Mouse (Mus musculus): ENCODE results near the gene Lin28b. TPM values are rescaled to one million over a fixed set of nuclear protein-coding genes. Genes with fewer than 3 reads are reported as not detected.

The Lin28b gene
- polyA plus RNA-seq, 1 experiment from 2014 or later = 54.2 TPM

GRCm38 (mm10) chr10:45469027-45469996, 16.9 kb downstream of the Lin28b start:
- DNase-seq (ENCODE audit: extremely low spot score, low spot score) = peak; percentile 53
- H3K27me3 ChIP-seq (ENCODE audit: poor library complexity, severe bottlenecking) = no peaks in the 10 kb centered on the region
- H3K4me3 ChIP-seq = peak overlapping the region; percentile 67
- H3K36me3 ChIP-seq (replicated peaks) = peaks cover 8% of the 10 kb centered on the region
- peaks cover 68% of the 10 kb centered on the region for H3K4me1 ChIP-seq
- peak overlapping the region; percentile 96 for H3K27ac ChIP-seq
- H3K9me3 ChIP-seq = no peaks in the 10 kb centered on the region
- 1% methylated on average over 21 of the region's 21 CpGs for WGBS

DNA sequence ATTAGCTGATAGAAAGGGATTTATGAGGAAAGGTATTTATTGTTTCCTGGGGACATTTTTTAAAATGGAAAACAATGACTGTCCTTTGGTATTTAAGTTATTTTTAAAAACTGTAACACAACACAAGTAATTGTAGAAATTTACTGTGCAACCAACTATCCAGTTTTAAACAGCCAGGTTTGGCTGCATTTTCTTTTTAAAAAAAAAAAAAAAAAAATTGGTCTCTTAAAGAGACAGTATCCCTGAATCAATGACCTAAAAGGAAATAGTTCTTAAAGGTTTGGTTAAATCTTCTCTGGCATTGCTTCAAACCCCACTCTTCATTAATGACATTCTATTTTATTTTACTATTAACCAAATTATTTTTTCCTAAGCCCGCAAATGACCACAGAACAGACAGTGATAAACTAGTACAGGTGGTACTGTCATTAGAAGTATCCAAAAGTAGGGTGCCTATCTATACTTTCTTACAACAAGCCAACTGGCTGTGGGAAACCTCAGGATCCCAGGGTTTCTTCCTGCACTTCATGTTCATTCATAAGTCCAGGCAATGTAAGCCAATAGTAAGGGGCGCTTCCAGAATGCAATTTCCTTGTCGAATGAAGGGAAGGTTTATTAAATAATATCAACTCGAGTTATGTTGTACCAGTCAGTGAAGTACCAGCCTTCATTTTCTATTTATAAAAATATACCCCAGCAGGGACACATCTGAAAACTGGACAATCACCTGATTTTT, 17.8 kb downstream of the Lin28b start:
- DNase-seq (ENCODE audit: extremely low spot score, low spot score) = no peak
- peak overlapping the region; percentile 96 for H3K27ac ChIP-seq
- peak overlapping the region; percentile 67 for H3K4me3 ChIP-seq
- no peaks in the 10 kb centered on the region for H3K9me3 ChIP-seq
- peaks cover 14% of the 10 kb centered on the region for H3K36me3 ChIP-seq (replicated peaks)
- peaks cover 62% of the 10 kb centered on the region for H3K4me1 ChIP-seq
- WGBS = 47% methylated on average over 4 of the region's 4 CpGs
- no peaks in the 10 kb centered on the region for H3K27me3 ChIP-seq (ENCODE audit: poor library complexity, severe bottlenecking)

DNA sequence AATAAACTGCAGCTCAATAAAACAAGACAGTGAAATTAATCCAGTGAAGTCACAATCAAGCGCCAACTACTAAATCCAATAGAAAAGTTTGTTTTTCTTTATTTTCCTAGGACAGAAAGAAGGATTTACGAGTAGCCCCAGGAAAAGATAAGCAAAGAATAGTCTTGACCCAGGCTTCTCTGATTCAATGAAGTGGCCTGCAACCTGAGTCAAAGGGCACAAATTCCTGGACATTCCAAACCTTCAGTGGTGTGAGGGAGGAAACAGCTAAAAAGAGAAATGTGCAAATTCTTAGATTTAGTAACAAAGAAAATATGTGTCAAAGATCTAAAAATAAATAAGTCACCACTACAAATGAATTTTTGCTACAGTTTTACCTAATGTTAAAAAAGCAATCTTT, 27.6 kb downstream of the Lin28b start:
- H3K27ac ChIP-seq = no peak overlapping the region
- no peak overlapping the region for H3K4me3 ChIP-seq
- no peak for DNase-seq (ENCODE audit: extremely low spot score, low spot score)
- H3K4me1 ChIP-seq = peaks cover 43% of the 10 kb centered on the region
- 9% methylated on average over 2 of the region's 2 CpGs for WGBS
- H3K9me3 ChIP-seq = no peaks in the 10 kb centered on the region
- H3K27me3 ChIP-seq (ENCODE audit: poor library complexity, severe bottlenecking) = no peaks in the 10 kb centered on the region
- H3K36me3 ChIP-seq (replicated peaks) = peaks cover 12% of the 10 kb centered on the region

GRCm38 (mm10) chr10:45458074-45458473, 28.1 kb downstream of the Lin28b start:
- Histone ChIP-seq H3K4me3 (no peak overlapping the region), H3K27ac (no peak overlapping the region), H3K4me1 (peaks cover 43% of the 10 kb centered on the region), H3K27me3 (ENCODE audit: poor library complexity, severe bottlenecking) (no peaks in the 10 kb centered on the region), H3K9me3 (no peaks in the 10 kb centered on the region), H3K36me3 (replicated peaks) (peaks cover 9% of the 10 kb centered on the region)
- WGBS = 7% methylated on average over 2 of the region's 2 CpGs
- DNase-seq (ENCODE audit: extremely low spot score, low spot score) = no peak

DNA sequence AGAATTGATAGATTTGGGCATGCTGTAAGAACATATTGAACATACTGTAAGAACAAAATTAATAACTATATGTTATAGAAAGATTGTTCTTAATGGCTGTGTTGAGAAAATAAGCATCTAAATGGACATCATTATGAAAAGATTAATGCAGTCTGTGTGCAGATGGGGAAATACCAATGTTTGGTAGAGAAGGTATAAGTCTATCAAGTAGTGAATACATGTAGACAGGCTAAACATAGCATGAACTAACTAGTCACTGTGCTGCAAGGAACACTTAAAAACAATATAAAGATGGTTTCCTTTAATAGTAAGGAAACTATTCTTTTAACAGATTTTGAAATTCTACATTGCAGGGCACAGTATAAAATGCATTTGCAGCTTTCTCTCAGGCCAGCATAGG, 39.6 kb downstream of the Lin28b start:
- Histone ChIP-seq H3K4me1 (peaks cover 31% of the 10 kb centered on the region), H3K27me3 (ENCODE audit: poor library complexity, severe bottlenecking) (no peaks in the 10 kb centered on the region), H3K4me3 (peak overlapping the region; percentile 29; the same call in 1 of the 2 replicates), H3K27ac (peak overlapping the region; percentile 77), H3K36me3 (replicated peaks) (peaks cover 17% of the 10 kb centered on the region), H3K9me3 (no peaks in the 10 kb centered on the region)
- DNase-seq (ENCODE audit: extremely low spot score, low spot score) = no peak

GRCm38 (mm10) chr10:45446215-45446614, 40.0 kb downstream of the Lin28b start:
- 6% methylated on average over 8 of the region's 8 CpGs for WGBS
- H3K36me3 ChIP-seq (replicated peaks) = peaks cover 17% of the 10 kb centered on the region
- peak overlapping the region; percentile 29; the same call in 1 of the 2 replicates for H3K4me3 ChIP-seq
- H3K27ac ChIP-seq = peak overlapping the region; percentile 77
- no peaks in the 10 kb centered on the region for H3K9me3 ChIP-seq
- no peak for DNase-seq (ENCODE audit: extremely low spot score, low spot score)
- H3K4me1 ChIP-seq = peaks cover 35% of the 10 kb centered on the region
- H3K27me3 ChIP-seq (ENCODE audit: poor library complexity, severe bottlenecking) = no peaks in the 10 kb centered on the region

GRCm38 (mm10) chr10:45422372-45422771, 63.8 kb downstream of the Lin28b start:
- Histone ChIP-seq H3K4me3 (no peak overlapping the region), H3K4me1 (peaks cover 25% of the 10 kb centered on the region), H3K27me3 (ENCODE audit: poor library complexity, severe bottlenecking) (no peaks in the 10 kb centered on the region), H3K9me3 (no peaks in the 10 kb centered on the region), H3K36me3 (replicated peaks) (peaks cover 31% of the 10 kb centered on the region), H3K27ac (0 out of 2 replicates have a peak overlapping the region, but pooled peaks have one; percentile 44)
- whole genome bisulfite sequencing = 85% methylated on average over 1 of the region's 1 CpGs
- DNase-seq (ENCODE audit: extremely low spot score, low spot score) = no peak

DNA sequence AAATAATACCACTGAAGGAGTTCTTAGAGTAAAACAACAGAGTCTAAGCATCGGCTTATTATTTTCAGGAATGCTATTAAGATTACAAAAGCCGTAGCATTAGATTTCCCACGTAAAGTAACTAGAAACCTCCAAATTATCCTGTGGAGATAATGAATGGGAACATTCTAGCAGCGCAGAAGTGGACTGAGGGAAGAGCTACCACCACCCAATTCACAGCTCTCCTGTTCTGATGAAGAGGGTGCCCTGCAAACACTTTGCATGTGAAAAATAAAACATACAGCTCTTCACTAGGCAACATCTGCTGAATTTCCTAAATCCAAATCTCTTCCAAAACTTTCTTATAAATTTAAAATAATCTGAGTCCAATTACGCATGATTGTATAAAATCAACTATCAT, 74.1 kb downstream of the Lin28b start:
- 27% methylated on average over 5 of the region's 5 CpGs for WGBS
- Histone ChIP-seq H3K27ac (peak overlapping the region; percentile 62), H3K4me3 (no peak overlapping the region)

DNA sequence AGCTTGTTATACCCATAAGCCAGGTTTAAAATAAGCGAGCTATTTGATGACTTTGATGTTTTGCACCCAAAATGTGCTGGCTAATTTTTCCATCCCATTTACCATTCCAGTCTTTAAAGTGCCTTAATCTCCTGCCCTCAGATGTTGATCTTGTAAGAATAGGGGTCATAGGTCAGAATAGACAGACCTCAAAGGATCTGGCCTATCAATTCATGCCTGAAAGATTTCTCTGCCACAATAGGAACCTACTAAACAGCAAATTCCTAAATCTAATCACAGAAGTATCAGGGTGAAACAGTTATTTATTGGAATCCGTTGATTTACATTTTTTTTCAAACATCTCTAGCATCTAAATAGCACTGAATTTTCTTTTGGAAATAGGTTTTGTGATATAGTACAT, 74.5 kb downstream of the Lin28b start:
- no peaks in the 10 kb centered on the region for H3K9me3 ChIP-seq
- no peak for DNase-seq (ENCODE audit: extremely low spot score, low spot score)
- H3K27ac ChIP-seq = peak overlapping the region; percentile 62; the same call in 1 of the 2 replicates
- H3K36me3 ChIP-seq (replicated peaks) = peaks cover 32% of the 10 kb centered on the region
- H3K4me1 ChIP-seq = peaks cover 47% of the 10 kb centered on the region
- H3K27me3 ChIP-seq (ENCODE audit: poor library complexity, severe bottlenecking) = no peaks in the 10 kb centered on the region
- WGBS = 11% methylated on average over 2 of the region's 2 CpGs
- H3K4me3 ChIP-seq = no peak overlapping the region

More for the DNA sequence above, 74.1 kb downstream of the Lin28b start:
- H3K9me3 ChIP-seq = no peaks in the 10 kb centered on the region
- no peak for DNase-seq (ENCODE audit: extremely low spot score, low spot score)
- no peaks in the 10 kb centered on the region for H3K27me3 ChIP-seq (ENCODE audit: poor library complexity, severe bottlenecking)
- H3K4me1 ChIP-seq = peaks cover 47% of the 10 kb centered on the region
- peaks cover 36% of the 10 kb centered on the region for H3K36me3 ChIP-seq (replicated peaks)

GRCm38 (mm10) chr10:45410624-45411341, 75.4 kb downstream of the Lin28b start:
- Histone ChIP-seq H3K27me3 (ENCODE audit: poor library complexity, severe bottlenecking) (no peaks in the 10 kb centered on the region), H3K27ac (peak overlapping the region; percentile 68), H3K4me3 (no peak overlapping the region), H3K4me1 (peaks cover 47% of the 10 kb centered on the region), H3K9me3 (no peaks in the 10 kb centered on the region), H3K36me3 (replicated peaks) (peaks cover 27% of the 10 kb centered on the region)
- 7% methylated on average over 10 of the region's 10 CpGs for whole genome bisulfite sequencing
- DNase-seq (ENCODE audit: extremely low spot score, low spot score) = peak; percentile 48

DNA sequence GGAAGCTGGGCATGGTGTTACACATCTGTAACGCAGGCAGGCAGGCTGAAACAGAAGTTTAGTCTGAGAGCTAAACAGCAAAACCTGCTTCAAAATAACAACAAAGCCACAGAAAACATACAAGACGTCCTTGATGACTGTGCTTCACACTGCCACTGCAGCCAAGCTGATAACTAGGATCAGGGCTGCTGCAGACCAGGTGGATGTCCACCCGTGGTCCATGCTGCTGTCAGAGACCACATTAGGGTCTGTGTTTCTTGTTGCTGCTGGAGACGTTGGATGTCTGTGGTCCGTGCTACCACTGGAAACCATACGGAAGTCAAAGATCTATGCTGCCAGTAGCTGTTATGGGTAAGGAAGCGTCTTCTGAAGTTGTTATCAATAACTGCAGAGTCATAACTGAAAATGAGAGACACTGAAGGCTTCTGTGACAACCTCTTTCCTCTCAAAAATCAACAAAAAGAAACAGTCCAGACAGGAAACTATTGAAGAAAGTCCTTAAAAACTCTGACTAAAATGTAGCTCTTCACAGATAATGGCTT, 86.4 kb downstream of the Lin28b start:
- Histone ChIP-seq H3K27ac (no peak overlapping the region), H3K27me3 (ENCODE audit: poor library complexity, severe bottlenecking) (no peaks in the 10 kb centered on the region), H3K4me3 (no peak overlapping the region), H3K4me1 (no peaks in the 10 kb centered on the region), H3K9me3 (no peaks in the 10 kb centered on the region), H3K36me3 (replicated peaks) (peaks cover 15% of the 10 kb centered on the region; the same call in 1 of the 2 replicates)
- DNase-seq (ENCODE audit: extremely low spot score, low spot score) = no peak
- 87% methylated on average over 7 of the region's 7 CpGs for WGBS

- WGBS = 91% methylated on average over 1 of the region's 1 CpGs
- no peak for DNase-seq (ENCODE audit: extremely low spot score, low spot score)
- H3K27me3 ChIP-seq (ENCODE audit: poor library complexity, severe bottlenecking) = no peaks in the 10 kb centered on the region
- H3K4me3 ChIP-seq = no peak overlapping the region
- H3K27ac ChIP-seq = no peak overlapping the region
- peaks cover 11% of the 10 kb centered on the region; the same call in 1 of the 2 replicates for H3K36me3 ChIP-seq (replicated peaks)
- no peaks in the 10 kb centered on the region for H3K9me3 ChIP-seq
- H3K4me1 ChIP-seq = no peaks in the 10 kb centered on the region
Observed at GRCm38 (mm10) chr10:45398211-45398610, 88.0 kb downstream of the Lin28b start.

Measured in forebrain, embryonic 10.5 days (tissue).